Mouse (Mus musculus) CH12.LX (cell line): ENCODE data around the gene Dhx15. TPM values are rescaled to one million over a fixed set of nuclear protein-coding genes. Genes with fewer than 3 reads are reported as not detected.
A peak's percentile ranks its signal among the peaks of the same experiment; 100 is the strongest.

Source experiments
- DNase-seq: peaks from one replicate; pipeline ENCODE4 v3.0.0-alpha.2; 2013; ENCODE audit errors: extremely low read depth
- H3K27ac ChIP-seq: 2 replicates; pipeline ENCODE4 v1.5.1; 2012; ENCODE audit warnings: low read depth, mild to moderate bottlenecking, control low read depth, moderate library complexity; ENCODE audit not compliant: insufficient read depth
- H3K27me3 ChIP-seq: replicated peaks from 2 replicates; pipeline ENCODE3; 2012; ENCODE audit warnings: inconsistent platforms
- H3K36me3 ChIP-seq, 2 experiments: replicated peaks in 1 of 2; 2 replicates each; pipeline versions ENCODE3 to v1.6.1; 2012; ENCODE audit warnings: inconsistent platforms in 1 of 2, low read length in 1 of 2, mild to moderate bottlenecking in 1 of 2, mixed read lengths in 1 of 2, moderate library complexity in 1 of 2; ENCODE audit not compliant: control insufficient read depth in 1 of 2, insufficient read depth in 1 of 2
- H3K4me1 ChIP-seq, 2 experiments: 2 replicates each; pipeline ENCODE4 v1.6.1; 2012; ENCODE audit warnings: inconsistent platforms in 1 of 2, moderate library complexity in 1 of 2; ENCODE audit not compliant: insufficient read depth in 2 of 2, control insufficient read depth in 1 of 2
- H3K4me2 ChIP-seq: 2 replicates; pipeline ENCODE4 v1.6.1; 2012; ENCODE audit warnings: low read depth, mild to moderate bottlenecking, control low read depth; ENCODE audit not compliant: poor library complexity, insufficient read depth, severe bottlenecking
- H3K4me3 ChIP-seq, 3 experiments: fragments of 150-350 bp in 1 of 3; sonication (generic) in 1 of 3; replicated peaks in 1 of 3; 2 replicates each; pipeline versions ENCODE3 to v1.5.1; 2011 to 2012; ENCODE audit warnings: low read depth in 2 of 3, low read length in 2 of 3, mild to moderate bottlenecking in 2 of 3, moderate library complexity in 2 of 3, control low read depth in 1 of 3, improper control_type of control experiment in 1 of 3, inconsistent platforms in 1 of 3, mixed read lengths in 1 of 3; ENCODE audit not compliant: poor library complexity in 1 of 3
- H3K79me2 ChIP-seq: replicated peaks from 2 replicates; pipeline ENCODE4 v1.6.1; 2012; ENCODE audit warnings: mild to moderate bottlenecking, moderate library complexity; ENCODE audit not compliant: control insufficient read depth, poor library complexity, insufficient read depth, severe bottlenecking; ENCODE audit errors: extremely low read depth
- H3K9ac ChIP-seq: 2 replicates; pipeline ENCODE4 v1.6.1; 2012; ENCODE audit warnings: low read depth, mild to moderate bottlenecking, control low read depth, moderate library complexity; ENCODE audit not compliant: insufficient read depth
- H3K9me3 ChIP-seq: replicated peaks from 2 replicates; pipeline ENCODE3; 2012; ENCODE audit warnings: low read length, inconsistent platforms, mixed read lengths
- BHLHE40 ChIP-seq: IDR thresholded peaks from 2 replicates; pipeline ENCODE4 v1.6.1; 2011; ENCODE audit warnings: mild to moderate bottlenecking, low read depth, low read length, improper control_type of control experiment
- CTCF ChIP-seq, 2 experiments: IDR thresholded peaks in 1 of 2; conservative IDR thresholded peaks in 1 of 2; 2 replicates each; pipeline ENCODE4 v1.5.1; 2011 to 2012; ENCODE audit warnings: low read depth in 2 of 2, low read length in 2 of 2, improper control_type of control experiment in 1 of 2, inconsistent platforms in 1 of 2, mild to moderate bottlenecking in 1 of 2, moderate library complexity in 1 of 2
- E2F4 ChIP-seq: IDR thresholded peaks from 2 replicates; pipeline ENCODE4 v1.6.1; 2011; ENCODE audit warnings: low read depth, low read length, improper control_type of control experiment; ENCODE audit not compliant: insufficient replicate concordance
- ELF1 ChIP-seq: IDR thresholded peaks from 2 replicates; pipeline ENCODE4 v1.6.1; 2014; ENCODE audit warnings: low read depth, mild to moderate bottlenecking, inconsistent platforms, low read length, improper control_type of control experiment
- EP300 ChIP-seq: IDR thresholded peaks from 2 replicates; pipeline ENCODE4 v1.6.1; 2011; ENCODE audit warnings: low read length, improper control_type of control experiment
- GABPA ChIP-seq: IDR thresholded peaks from 2 replicates; pipeline ENCODE4 v1.6.1; 2012; ENCODE audit warnings: low read depth, low read length, improper control_type of control experiment, inconsistent platforms; ENCODE audit not compliant: insufficient replicate concordance
- HCFC1 ChIP-seq: IDR thresholded peaks from 2 replicates; pipeline ENCODE4 v1.6.1; 2012; ENCODE audit warnings: low read depth, mild to moderate bottlenecking, inconsistent platforms, low read length, improper control_type of control experiment
- IRF4 ChIP-seq: IDR thresholded peaks from 2 replicates; pipeline ENCODE4 v1.6.1; 2014; ENCODE audit warnings: low read depth, mild to moderate bottlenecking, inconsistent platforms, low read length, improper control_type of control experiment
- JUN ChIP-seq: IDR thresholded peaks from 2 replicates; pipeline ENCODE4 v1.6.1; 2011; ENCODE audit warnings: low read depth, mild to moderate bottlenecking, low read length, improper control_type of control experiment, moderate library complexity; ENCODE audit not compliant: insufficient read depth
- KAT2A ChIP-seq: IDR thresholded peaks from 2 replicates; pipeline ENCODE4 v1.6.1; 2012; ENCODE audit warnings: low read length, improper control_type of control experiment, inconsistent platforms; ENCODE audit not compliant: insufficient replicate concordance
- MAX ChIP-seq: IDR thresholded peaks from 2 replicates; pipeline ENCODE4 v1.6.1; 2011; ENCODE audit warnings: low read length, improper control_type of control experiment
- MEF2A ChIP-seq: IDR thresholded peaks from 2 replicates; pipeline ENCODE4 v1.6.1; 2014; ENCODE audit warnings: low read depth, mild to moderate bottlenecking, inconsistent platforms, low read length, improper control_type of control experiment, borderline replicate concordance
- MXI1 ChIP-seq: IDR thresholded peaks from 2 replicates; pipeline ENCODE4 v1.6.1; 2011; ENCODE audit warnings: mild to moderate bottlenecking, low read depth, low read length, improper control_type of control experiment
- MYC ChIP-seq: IDR thresholded peaks from 2 replicates; pipeline ENCODE4 v1.6.1; 2011; ENCODE audit warnings: low read depth, mild to moderate bottlenecking, improper control_type of control experiment, low read length
- NELFE ChIP-seq: IDR thresholded peaks from 2 replicates; pipeline ENCODE4 v1.6.1; 2011; ENCODE audit warnings: low read depth, low read length, improper control_type of control experiment
- POLR2AphosphoS2 ChIP-seq: IDR thresholded peaks from 2 replicates; pipeline ENCODE4 v1.6.1; 2011; ENCODE audit warnings: low read depth, low read length, improper control_type of control experiment
- RCOR1 ChIP-seq: conservative IDR thresholded peaks from 2 replicates; pipeline ENCODE4 v1.6.1; 2012; ENCODE audit warnings: low read depth, mild to moderate bottlenecking, inconsistent platforms, low read length, improper control_type of control experiment
- SIN3A ChIP-seq: IDR thresholded peaks from 2 replicates; pipeline ENCODE4 v1.6.1; 2012; ENCODE audit warnings: low read length, improper control_type of control experiment, inconsistent platforms
- TBP ChIP-seq: conservative IDR thresholded peaks from 2 replicates; pipeline ENCODE4 v1.6.1; 2011; ENCODE audit warnings: low read depth, low read length, improper control_type of control experiment
- UBTF ChIP-seq: IDR thresholded peaks from 2 replicates; pipeline ENCODE4 v1.6.1; 2012; ENCODE audit warnings: low read depth, mild to moderate bottlenecking, inconsistent platforms, low read length, improper control_type of control experiment, moderate library complexity
- USF1 ChIP-seq: IDR thresholded peaks from 2 replicates; pipeline ENCODE4 v1.6.1; 2014; ENCODE audit warnings: low read depth, mild to moderate bottlenecking, inconsistent platforms, low read length, improper control_type of control experiment
- dilution Hi-C: fragments of 300-500 bp; cut with MboI; formaldehyde crosslinking; loops from 2 replicates; pipeline ENCODE4 v1.14.3; 2020; ENCODE audit warnings: low sequenced_read_pairs; ENCODE audit not compliant: extremely low pct_unique_long_range_greater_than_20kb, extremely low pct_ligation_motif_present
- in situ Hi-C: fragments of 300-500 bp; cut with MboI; formaldehyde crosslinking; loops from 3 replicates; pipeline ENCODE4 v1.14.3; 2019; ENCODE audit warnings: low sequenced_read_pairs, low pct_ligation_motif_present, low pct_unique_long_range_greater_than_20kb, mixed read lengths
- polyA plus RNA-seq: library from polyadenylated mRNA; unstranded; fragments of >175 nt; gene quantifications from 2 replicates; pipeline ENCODE4 v1.2.1, GENCODE M21; 2012; ENCODE audit warnings: low read depth; ENCODE audit not compliant: insufficient read length
- total RNA-seq, 2 experiments: library from RNA; depleted of rRNA; stranded (reverse); fragments of 300-350 nt in 1 of 2; fragments of >200 nt in 1 of 2; gene quantifications; 2 replicates each; pipeline ENCODE4 v1.2.3; 2012 to 2014

The Dhx15 gene
- total and polyA plus RNA-seq, 3 experiments = 101 to 355 (median 287) TPM

GRCm38 (mm10) chr5:52189664-52190365 lies 499 bp downstream of the Dhx15 start:
- in situ Hi-C loops = no loop called here
- Histone ChIP-seq H3K36me3 (peaks cover 1 to 19% of the 10 kb centered on the region in 2 experiments), H3K27me3 (no peaks in the 10 kb centered on the region), H3K27ac (peak overlapping the region; percentile 66), H3K79me2 (peaks cover 52% of the 10 kb centered on the region), H3K4me1 (peaks cover 2 to 29% of the 10 kb centered on the region in 2 experiments; a peak in 3 of 4 replicates), H3K4me3 (peak overlapping the region; percentile 86 to 100 (median 92)), H3K4me2 (no peak overlapping the region), H3K9ac (peak overlapping the region; percentile 98), H3K9me3 (no peaks in the 10 kb centered on the region)
- TF ChIP-seq TBP = peak; percentile 65
- peak; percentile 94 for TF ChIP-seq UBTF
- no peak for TF ChIP-seq JUN
- TF ChIP-seq MEF2A = peak; percentile 30; the same call in 1 of the 2 replicates
- peak; percentile 72; the same call in 1 of the 2 replicates for TF ChIP-seq E2F4
- TF ChIP-seq HCFC1 = no peak; the same call in none of the 2 replicates
- TF ChIP-seq MAX = peak; percentile 57
- TF ChIP-seq POLR2AphosphoS2 = no peak
- peak; percentile 97 for TF ChIP-seq MXI1
- no peak for TF ChIP-seq RCOR1
- TF ChIP-seq GABPA = no peak
- peak; percentile 83 for TF ChIP-seq MYC
- TF ChIP-seq NELFE = peak; percentile 20; the same call in 1 of the 2 replicates
- no peak for TF ChIP-seq KAT2A
- TF ChIP-seq BHLHE40 = peak; percentile 8; the same call in 1 of the 2 replicates
- no peak for TF ChIP-seq CTCF (conservative IDR thresholded peaks at IDR 0.05 in 1 of 2, IDR thresholded peaks at IDR 0.05 in 1 of 2; ENCODE audit: low read depth in 2 of 2, low read length in 2 of 2)
- peak; percentile 89; the same call in 1 of the 2 replicates for TF ChIP-seq SIN3A
- TF ChIP-seq EP300 = no peak
- TF ChIP-seq ELF1 = peak; percentile 75
- DNase-seq = peak; percentile 67
- dilution Hi-C loops = no loop called here

- H3K4me1 ChIP-seq = peaks cover 4 to 35% of the 10 kb centered on the region in 2 experiments
Measured at GRCm38 (mm10) chr5:52188206-52188605, 2.1 kb downstream of the Dhx15 start.

More at GRCm38 (mm10) chr5:52188206-52188605, 2.1 kb downstream of the Dhx15 start:
- H3K9ac ChIP-seq = peak overlapping the region; percentile 98; the same call in 1 of the 2 replicates
- TF ChIP-seq BHLHE40 (peak; percentile 82), JUN (no peak), SIN3A (peak; percentile 22; the same call in 1 of the 2 replicates), USF1 (no peak), IRF4 (no peak), POLR2AphosphoS2 (no peak), MXI1 (peak; percentile 78)
- TF ChIP-seq, all 38 proteins: peak for 3
- peak overlapping the region; percentile 100 for H3K4me2 ChIP-seq
- in situ Hi-C loops (no loop called here), dilution Hi-C loops (no loop called here)
- H3K27ac ChIP-seq = no peak overlapping the region
- no peak for DNase-seq
- no peaks in the 10 kb centered on the region for H3K27me3 ChIP-seq
- peak overlapping the region; percentile 86 to 100 (median 92) for H3K4me3 ChIP-seq
- no peaks in the 10 kb centered on the region for H3K9me3 ChIP-seq
- H3K36me3 ChIP-seq = peaks cover 7 to 24% of the 10 kb centered on the region in 2 experiments
- peaks cover 64% of the 10 kb centered on the region for H3K79me2 ChIP-seq
